Mouse (Mus musculus) layer of hippocampus, adult 2 months (tissue): ENCODE data around the gene Bag5. TPM values are rescaled to one million over a fixed set of nuclear protein-coding genes. Genes with fewer than 3 reads are reported as not detected.

Source experiments
- DNase-seq, 2 experiments: peaks; one replicate each; pipeline ENCODE4 v3.0.0; 2022; ENCODE audit warnings: low spot score in 2 of 2
- H3K27ac ChIP-seq: fragments of 200-600 bp; 2 replicates; pipeline ENCODE4 v1.8.1; 2022
- H3K4me3 ChIP-seq: fragments of 200-600 bp; 2 replicates; pipeline ENCODE4 v1.8.1; 2022; ENCODE audit warnings: mild to moderate bottlenecking
- CTCF ChIP-seq: fragments of 200-600 bp; conservative IDR thresholded peaks from 2 replicates; pipeline ENCODE4 v1.8.1; 2022; ENCODE audit warnings: antibody characterized with exemption, mild to moderate bottlenecking, moderate library complexity
- total RNA-seq, 2 experiments: library from RNA; stranded (reverse); gene quantifications; 2 replicates each; pipeline ENCODE4 v1.2.3; 2021

Gene Bag5
- total RNA-seq, 2 experiments from 2014 or later = 50.6 to 50.9 TPM

DNA sequence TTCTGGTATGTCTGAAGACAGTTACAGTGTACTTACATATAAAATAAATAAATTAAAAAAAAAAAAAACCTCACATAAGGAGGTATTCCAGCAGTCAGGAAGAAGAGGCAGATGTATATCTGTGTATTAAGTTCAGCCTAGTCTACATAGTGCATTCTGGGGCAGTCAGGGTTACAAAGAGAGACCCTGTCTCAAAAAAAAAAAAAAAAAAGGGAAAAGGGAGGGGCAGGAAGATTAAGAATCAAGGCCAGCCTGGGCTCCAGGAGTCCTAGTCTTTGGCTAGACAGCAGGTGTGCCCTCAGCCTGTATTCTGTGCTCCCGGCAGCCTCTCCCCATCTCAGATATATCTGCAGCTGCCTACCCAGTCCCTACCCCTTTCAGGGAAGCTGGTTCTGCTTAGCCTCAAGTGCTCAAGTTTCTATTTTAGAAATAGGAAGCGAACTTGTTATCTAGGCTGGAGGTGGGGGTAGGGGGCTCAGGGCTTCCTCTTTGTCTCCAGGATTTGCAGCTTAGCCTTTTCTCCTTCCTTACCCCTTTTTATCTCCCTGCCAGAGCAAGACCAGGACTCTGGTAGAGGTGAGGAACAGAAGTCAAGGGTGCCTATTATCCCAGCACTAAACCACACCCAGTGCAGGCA lies 38.1 kb downstream of the Bag5 start:
- Histone ChIP-seq H3K27ac (0 out of 2 replicates have a peak overlapping the region, but pooled peaks have one; percentile 0), H3K4me3 (no peak overlapping the region)
- no peak for DNase-seq
- no peak; the same call in 1 of the 2 replicates for TF ChIP-seq CTCF

GRCm38 (mm10) chr12:111672581-111672980 lies 40.5 kb downstream of the Bag5 start:
- no peak for DNase-seq
- Histone ChIP-seq H3K27ac (peak overlapping the region; percentile 99), H3K4me3 (peak overlapping the region; percentile 100)
- no peak for TF ChIP-seq CTCF

DNA sequence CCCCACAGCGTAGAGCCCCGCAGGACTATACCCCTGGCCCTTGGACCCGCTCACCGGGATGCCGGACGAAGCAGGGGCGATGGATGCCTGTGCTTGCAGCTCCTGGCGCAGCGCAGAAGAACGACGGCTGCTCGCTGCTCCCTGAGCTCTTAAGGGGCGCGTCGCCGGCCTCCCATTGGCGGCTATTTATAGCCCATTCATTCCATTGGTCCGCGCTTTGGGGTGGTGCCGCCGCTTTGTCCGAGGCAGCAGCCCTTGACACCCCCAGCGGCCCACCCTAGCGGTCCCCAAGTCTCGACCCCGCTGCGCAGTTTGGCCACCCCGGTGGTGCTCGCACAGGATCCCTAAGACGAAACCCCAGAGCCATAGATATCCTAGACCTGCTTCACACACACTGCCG lies 40.9 kb downstream of the Bag5 start, which contains the start of gene Ckb:
TSS of gene Ckb (minus strand) at position 163 of the 400 bp plus-strand sequence.
- H3K27ac ChIP-seq = peak within 1 kb of the TSS; percentile 99
- peak; percentile 20; the same call in 1 of the 2 replicates for TF ChIP-seq CTCF
- DNase-seq = peak; percentile 90 to 93
- H3K4me3 ChIP-seq = peak within 1 kb of the TSS; percentile 100

DNA sequence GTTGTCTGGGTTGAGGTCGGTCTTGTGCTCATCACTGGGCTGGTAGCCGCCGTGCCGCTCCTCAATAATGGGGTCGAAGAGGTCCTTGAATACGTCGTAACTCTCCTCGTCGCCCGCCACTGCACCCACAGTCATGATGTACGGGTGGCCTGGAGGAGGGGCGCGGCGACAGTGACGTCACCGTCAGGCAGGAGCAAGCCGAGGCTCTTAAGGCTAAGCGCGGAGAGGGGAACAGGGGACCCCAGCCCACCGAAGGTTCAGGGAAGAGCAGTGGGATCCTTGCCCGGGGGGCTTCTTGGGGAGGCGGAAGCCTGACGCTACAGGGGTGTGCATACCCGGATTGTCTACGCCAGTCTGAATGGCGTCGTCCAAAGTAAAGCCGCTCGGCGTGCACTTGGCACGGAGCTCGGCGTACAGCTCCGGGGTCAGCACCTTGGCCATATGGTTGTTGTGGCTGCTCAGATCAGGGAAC lies 41.6 kb downstream of the Bag5 start:
- no peak for TF ChIP-seq CTCF
- Histone ChIP-seq H3K27ac (peak overlapping the region; percentile 99), H3K4me3 (peak overlapping the region; percentile 100)
- peak; percentile 81 for DNase-seq

- no peak for DNase-seq
- no peak for TF ChIP-seq CTCF
- Histone ChIP-seq H3K4me3 (peak overlapping the region; percentile 100), H3K27ac (peak overlapping the region; percentile 99)
Observed at GRCm38 (mm10) chr12:111670976-111671375, 42.1 kb downstream of the Bag5 start.

GRCm38 (mm10) chr12:111670371-111670971 lies 42.6 kb downstream of the Bag5 start:
- TF ChIP-seq CTCF = no peak
- DNase-seq = no peak
- H3K27ac ChIP-seq = peak overlapping the region; percentile 99
- peak overlapping the region; percentile 100 for H3K4me3 ChIP-seq

GRCm38 (mm10) chr12:111669961-111670360 lies 43.1 kb downstream of the Bag5 start:
- Histone ChIP-seq H3K4me3 (peak overlapping the region; percentile 100), H3K27ac (peak overlapping the region; percentile 99)
- TF ChIP-seq CTCF = no peak
- DNase-seq = no peak

DNA sequence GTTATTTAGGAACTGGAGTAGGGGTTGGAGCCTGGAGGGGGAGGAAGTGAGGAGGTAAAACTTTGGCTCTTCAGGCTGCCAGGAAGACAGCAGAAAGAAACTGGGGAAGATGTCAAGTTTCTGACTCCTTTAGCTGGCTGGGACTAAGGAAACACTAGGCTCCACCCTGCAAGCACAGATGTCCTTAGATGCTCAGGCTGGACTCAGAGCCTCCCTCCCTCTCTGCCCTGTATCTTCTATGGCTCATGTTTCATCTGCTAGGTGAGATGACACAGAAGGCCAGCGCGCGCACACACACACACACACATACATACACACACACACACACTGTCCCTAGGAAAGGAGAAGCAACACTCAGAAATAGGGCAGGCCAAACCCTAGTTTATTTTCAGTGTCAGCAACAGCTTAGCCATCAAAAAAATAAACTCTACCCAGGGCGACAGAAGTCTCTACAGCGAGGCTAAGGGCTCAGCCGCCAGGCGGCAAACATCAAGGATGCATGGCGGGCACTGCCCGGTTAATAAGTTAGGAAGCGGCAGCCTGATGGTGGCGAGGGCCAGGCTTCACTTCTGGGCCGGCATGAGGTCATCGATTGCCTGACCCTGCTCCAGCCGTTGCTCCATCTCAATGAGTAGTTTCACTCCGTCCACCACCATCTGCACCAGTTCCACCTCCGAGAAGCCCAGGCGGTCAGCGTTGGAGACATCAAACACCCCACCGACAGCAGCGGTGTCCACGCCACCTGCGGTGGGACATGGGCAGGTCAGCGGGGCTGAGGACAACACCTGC lies 43.9 kb downstream of the Bag5 start:
- no peak; the same call in 1 of the 2 replicates for TF ChIP-seq CTCF
- peak overlapping the region; percentile 99 for H3K27ac ChIP-seq
- no peak for DNase-seq
- H3K4me3 ChIP-seq = peak overlapping the region; percentile 100

DNA sequence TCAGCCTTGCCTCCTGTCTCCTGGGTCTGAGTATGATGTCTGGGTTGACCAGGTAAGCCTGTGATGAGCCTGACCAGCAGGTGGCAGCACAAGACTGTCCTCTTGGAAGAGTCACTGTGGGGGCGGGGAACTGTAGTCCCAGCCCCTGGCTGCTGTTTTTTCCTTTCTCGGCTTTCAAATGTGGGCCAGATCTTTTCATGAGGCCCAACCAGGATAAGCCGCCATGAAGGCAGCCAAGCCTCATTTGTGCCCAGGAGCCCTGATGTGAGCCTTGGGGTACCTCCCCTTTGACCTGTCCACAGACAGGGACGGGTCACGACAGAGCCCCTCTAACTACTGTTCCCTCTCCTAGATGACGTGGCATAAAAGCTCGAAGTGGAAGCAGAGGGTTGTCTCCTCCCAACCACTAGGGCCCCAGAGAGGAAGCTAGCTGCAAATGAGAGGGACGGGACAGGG lies 44.6 kb downstream of the Bag5 start:
- Histone ChIP-seq H3K27ac (peak overlapping the region; percentile 99), H3K4me3 (peak overlapping the region; percentile 100)
- peak; percentile 92 to 97 for DNase-seq
- TF ChIP-seq CTCF = peak; percentile 95

DNA sequence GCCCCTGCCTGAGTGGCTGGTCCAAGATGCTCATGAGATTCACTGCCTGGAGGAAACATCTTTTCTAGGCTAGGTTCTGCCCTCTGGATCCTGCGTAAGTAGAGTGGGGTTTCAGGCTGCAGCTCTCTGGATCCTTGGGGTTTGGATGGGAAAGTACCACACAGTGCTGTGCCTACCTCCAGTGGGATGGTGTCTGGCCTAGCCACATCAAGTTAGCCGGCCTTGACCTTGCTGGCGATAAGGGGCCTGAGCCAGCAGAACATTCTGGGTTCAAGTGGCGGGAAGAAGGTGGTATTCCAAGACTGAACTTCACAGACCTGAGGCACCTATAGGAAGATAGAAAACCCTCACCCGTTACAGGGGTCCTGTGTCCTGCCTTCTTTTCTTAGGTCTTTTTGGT lies 45.6 kb downstream of the Bag5 start:
- no peak overlapping the region for H3K4me3 ChIP-seq
- H3K27ac ChIP-seq = peak overlapping the region; percentile 99; the same call in 1 of the 2 replicates
- TF ChIP-seq CTCF = no peak
- DNase-seq = no peak

DNA sequence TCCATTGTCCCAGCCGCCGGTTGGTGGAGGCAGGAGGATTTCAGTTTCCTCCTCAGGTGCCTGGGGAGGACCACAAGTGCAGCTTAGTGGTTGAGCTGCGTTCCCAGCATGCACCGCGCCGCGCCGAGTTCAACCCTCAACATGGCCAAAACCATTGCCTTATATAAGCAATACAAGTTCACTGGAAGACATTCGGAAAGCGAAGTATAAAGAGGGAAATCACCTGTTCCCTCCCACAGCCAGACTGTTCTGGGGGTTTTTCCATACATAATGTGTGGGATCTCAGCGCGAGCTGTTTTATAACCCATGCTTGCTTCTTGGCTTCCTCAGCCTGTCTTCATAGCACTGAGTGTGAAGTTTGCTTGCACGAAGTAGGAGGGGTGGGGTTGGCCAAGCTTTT lies 46.7 kb downstream of the Bag5 start:
- no peak for DNase-seq
- H3K27ac ChIP-seq = peak overlapping the region; percentile 99; the same call in 1 of the 2 replicates

DNA sequence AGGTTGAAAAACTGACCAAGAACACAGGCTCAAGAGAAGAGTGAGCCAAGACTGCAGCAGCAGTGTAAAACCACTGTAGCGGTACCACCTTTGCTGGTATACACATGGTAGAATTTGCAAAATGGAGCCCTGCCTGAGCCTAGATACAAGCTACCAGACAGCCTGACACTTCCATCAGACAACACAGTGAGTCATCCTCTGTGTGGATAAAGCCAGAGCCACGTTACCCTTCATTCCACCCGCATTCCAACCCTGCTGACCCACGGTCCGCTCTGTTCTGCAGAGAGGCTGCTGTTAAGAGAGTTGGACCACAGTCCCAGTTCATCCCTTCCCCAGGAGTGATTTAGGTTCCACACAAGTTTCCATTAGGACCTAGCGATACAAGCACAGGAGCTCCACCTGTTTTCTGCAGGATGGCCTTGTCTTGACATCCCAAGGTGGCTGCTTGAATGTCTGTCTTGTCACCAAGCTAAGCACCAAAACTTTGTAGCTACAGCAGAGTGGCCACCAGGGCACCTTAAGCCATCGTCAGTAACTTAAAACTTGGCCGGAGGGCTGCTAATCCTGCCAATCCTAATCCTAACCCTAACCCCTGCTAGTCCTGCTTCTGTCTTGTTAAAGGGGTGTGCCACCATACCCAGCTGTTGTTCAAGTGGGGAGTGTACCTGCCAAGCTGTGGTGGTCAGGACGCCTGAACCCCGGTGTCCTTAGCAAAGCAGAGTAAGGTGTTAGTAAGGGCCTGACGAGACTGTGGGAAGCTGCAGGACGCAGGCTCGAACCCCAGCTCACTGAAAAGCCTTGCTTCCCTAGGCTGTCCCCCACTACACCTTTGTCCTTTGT lies 47.8 kb downstream of the Bag5 start:
- H3K27ac ChIP-seq = peak overlapping the region; percentile 99
- no peak for TF ChIP-seq CTCF
- no peak for DNase-seq
- H3K4me3 ChIP-seq = no peak overlapping the region

More for the DNA sequence above, 46.7 kb downstream of the Bag5 start:
- no peak overlapping the region for H3K4me3 ChIP-seq
- no peak for TF ChIP-seq CTCF
